Mouse (Mus musculus) liver, adult 2 months (tissue): ENCODE data around the gene Phf2.

Source experiments
- CTCF ChIP-seq: fragments of 200-500 bp; IDR thresholded peaks from 2 replicates; pipeline ENCODE4 v1.5.1; 2011; ENCODE audit warnings: low read depth, low read length, control low read depth
- POLR2A ChIP-seq: fragments of 200-500 bp; IDR thresholded peaks from 2 replicates; pipeline ENCODE4 v1.6.1; 2011; ENCODE audit warnings: low read length, control low read depth; ENCODE audit not compliant: insufficient read depth; ENCODE audit errors: extremely low read depth

- TF ChIP-seq CTCF (no peak), POLR2A (no peak)
Measured at GRCm38 (mm10) chr13:48845308-48845707, 25.6 kb downstream of the Phf2 start.
